Mouse (Mus musculus): ENCODE results near the gene Scgb2b27.

DNA sequence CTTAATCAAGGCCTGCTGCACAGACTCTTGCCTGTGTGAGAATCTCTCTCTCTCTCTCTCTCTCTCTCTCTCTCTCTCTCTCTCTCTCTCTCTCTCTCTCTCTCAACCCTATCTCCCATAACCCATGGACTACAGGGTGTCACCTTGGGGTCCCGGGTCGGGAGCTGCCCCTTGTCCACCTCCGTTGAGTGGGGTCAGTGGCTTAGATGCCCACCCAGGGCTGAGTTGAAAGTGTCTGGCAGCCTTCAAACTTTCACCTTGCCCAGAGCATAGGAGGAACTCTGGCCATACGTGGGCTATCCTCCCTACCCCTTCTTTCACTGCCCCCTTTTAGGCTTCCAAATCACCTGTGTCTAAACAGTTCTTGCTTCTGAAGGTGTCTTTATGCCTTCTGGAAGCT lies 11.9 kb upstream of the Scgb2b27 start:
- no peak for TF ChIP-seq CTCF (IDR thresholded peaks at IDR 0.05; ENCODE audit: low read depth)
- no peak for TF ChIP-seq EP300 (IDR thresholded peaks at IDR 0.05; ENCODE audit: low read depth)
